Mouse (Mus musculus) cerebellum, adult 2 months (tissue): ENCODE measurements at regions not wholly inside any gene's neighbourhood (a gene's known extent, or its start where the extent isn't known, plus 50 kb on each side); places are given as distances from the start of the nearest gene placed in this dataset.

Experiments
- CTCF ChIP-seq: fragments of 200-500 bp; IDR thresholded peaks from 2 replicates; pipeline ENCODE4 v1.5.1; 2011; ENCODE audit warnings: low read depth, mild to moderate bottlenecking, control low read depth, low read length, moderate library complexity, borderline replicate concordance; ENCODE audit not compliant: insufficient read depth
- POLR2A ChIP-seq: fragments of 200-500 bp; IDR thresholded peaks from 2 replicates; pipeline ENCODE4 v1.6.1; 2011; ENCODE audit warnings: low read length, control low read depth, borderline replicate concordance; ENCODE audit not compliant: insufficient read depth

DNA sequence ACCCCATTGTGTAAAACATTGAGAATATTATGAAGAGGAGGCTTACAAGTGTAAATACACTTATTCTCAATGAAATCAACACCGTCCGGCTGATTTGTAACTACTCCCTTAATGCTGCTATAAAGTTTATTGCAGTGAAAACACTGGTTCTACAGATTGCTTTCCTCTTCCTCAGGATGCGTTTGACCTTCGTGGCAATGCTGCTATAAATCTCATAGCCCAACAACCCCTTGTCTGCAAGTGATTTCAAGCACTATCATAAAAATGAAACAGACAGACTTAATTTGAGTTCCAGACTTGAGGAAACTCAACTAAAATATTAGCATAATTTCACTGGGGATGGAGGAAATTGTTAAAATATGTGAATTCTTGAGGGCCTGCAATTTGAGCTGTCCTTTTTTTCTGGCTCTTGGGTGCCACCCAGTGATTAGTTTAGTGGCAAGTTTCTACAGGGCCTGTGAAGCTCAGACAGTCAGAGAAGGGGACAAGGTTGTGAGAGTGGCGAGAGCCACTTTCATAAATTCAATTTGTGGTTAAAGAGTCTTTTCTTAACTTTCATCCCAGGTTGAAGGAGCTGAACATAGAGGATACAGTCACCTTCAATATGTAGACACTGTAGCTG lies 1457.4 kb downstream of the 4930444P10Rik start:
- TF ChIP-seq CTCF (no peak), POLR2A (no peak)
